Mouse (Mus musculus): ENCODE results near the gene Ece1.

Ece1 gene

DNA sequence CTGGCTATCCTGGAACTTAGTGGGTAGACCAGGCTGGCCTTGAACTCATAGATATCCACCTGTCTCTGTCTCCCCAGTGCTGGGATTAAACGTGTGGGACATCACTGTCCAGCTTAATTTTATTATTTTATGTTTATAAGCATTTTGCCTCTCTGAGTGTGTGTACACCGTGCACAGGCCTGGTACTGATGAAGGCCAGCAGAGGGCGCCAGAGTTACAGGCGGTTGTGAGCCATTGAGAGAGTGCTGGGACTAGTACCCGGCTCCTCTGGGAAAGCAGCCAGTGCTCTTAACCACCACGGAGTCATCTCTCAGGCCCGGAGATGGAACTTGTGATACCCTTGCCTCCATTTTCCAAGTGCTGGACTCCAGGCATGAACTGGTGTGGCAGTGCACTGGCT is 4.9 kb upstream of the Ece1 start:
- DNase-seq: peak; percentile 63 to 64

- no peak for DNase-seq
These were observed 3.7 kb upstream of the Ece1 start for GRCm38 (mm10) chr4:137858371-137858770.

- DNase-seq: no peak
These were observed 501 bp upstream of the Ece1 start for GRCm38 (mm10) chr4:137861461-137862011.

DNA sequence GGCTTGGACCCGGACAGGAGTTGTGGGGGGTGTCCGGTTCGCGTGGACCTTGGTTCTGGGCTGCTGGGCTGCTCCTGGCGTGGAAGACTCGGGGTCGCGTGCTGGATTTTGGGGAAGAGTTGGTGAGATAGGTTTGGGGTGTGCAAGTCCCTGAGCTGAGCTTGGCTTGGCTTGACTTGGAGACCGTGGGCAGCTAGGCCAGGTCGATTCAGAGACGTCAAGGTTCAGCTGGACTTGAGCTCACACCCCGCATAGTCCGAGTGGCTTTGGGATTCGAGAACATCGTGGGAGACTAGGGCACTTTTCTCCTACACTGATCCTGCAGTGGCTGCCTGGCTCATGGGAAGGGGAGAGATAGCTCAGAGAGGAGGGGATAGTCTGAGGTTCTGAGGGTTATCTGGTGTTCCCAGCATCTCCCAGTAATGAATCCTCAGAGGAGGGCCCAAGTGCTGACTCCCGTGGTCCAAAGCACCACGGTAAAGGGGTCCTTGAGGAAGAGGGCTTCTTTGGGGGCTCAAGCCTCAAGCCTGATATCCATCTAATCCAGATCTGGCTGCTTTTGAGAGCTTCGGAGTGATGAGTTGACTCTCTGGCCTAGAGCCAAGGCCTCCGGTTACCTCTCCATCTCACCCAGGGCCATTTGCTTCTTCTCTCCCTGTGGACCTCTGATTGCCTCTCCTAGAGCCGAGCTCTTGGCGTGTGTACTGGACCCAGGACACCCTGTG is 641 bp downstream of the Ece1 start:
- DNase-seq: peak; percentile 47 to 65

DNA sequence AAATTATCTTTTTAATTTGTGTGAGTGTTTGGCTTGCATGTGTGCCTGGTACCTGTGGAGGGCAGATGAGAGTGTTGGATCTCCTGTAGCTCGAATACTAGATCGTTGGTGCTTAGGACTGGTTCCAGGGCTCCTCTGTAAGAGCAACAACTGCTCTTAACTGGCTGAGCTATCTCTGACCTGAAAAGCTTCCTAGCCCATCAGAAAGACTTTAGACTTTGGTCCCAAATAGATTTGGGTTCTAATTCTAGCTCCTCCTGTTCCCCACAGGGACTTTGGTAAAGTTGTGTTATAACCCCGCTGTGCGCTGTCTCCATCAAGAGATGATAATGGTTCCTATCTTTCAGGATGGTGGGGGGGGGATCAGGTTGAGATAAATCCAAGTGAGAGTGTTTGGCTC is 2.0 kb downstream of the Ece1 start:
- no peak for DNase-seq

- DNase-seq: no peak
These were observed 2.7 kb downstream of the Ece1 start for GRCm38 (mm10) chr4:137864769-137865168.

DNA sequence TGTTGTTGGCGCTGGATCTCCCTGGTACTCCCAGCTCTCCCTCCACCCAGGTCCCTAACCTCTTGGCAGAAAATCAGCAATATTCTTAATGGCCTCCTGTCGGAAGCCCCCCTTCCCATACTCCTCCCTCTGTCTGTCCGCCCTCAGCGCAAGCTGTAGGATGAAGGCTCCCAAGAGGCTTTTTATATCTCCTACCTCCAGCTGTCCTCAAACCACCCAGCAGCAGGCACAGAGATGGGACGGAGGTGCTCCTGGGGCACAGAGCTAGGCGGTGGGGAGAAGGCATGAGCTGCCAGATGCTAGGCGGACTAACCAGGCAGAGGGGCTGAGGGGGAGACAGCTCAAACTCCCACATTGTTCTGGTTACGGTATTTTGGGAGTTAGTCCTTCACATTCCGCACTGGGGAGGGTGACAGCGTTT is 3.2 kb downstream of the Ece1 start:
- DNase-seq: no peak

- peak; percentile 75 to 76 for DNase-seq
These were observed 4.3 kb downstream of the Ece1 start for GRCm38 (mm10) chr4:137866206-137866863.

DNA sequence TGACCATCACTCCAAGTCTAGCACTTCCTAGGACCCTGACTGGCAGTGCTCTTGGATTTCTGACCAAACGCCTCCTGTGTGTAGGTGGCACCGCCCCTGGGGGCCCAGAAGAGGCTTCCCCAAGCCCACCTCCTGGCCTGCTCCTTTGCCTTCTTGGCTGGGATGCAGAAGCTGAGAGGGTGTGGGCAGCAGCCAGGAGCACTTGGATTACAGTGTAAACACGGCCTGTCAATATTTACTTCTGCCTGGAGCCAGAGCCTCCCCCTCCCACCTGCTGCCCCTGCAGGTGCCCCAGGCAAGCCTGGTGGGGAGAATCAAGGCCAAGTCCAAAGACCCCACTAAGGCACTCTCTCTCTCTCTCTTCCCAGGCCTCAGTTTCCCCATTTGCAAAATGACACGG is 5.2 kb downstream of the Ece1 start:
- peak in 1 of 2 experiments; percentile 47 for DNase-seq

DNA sequence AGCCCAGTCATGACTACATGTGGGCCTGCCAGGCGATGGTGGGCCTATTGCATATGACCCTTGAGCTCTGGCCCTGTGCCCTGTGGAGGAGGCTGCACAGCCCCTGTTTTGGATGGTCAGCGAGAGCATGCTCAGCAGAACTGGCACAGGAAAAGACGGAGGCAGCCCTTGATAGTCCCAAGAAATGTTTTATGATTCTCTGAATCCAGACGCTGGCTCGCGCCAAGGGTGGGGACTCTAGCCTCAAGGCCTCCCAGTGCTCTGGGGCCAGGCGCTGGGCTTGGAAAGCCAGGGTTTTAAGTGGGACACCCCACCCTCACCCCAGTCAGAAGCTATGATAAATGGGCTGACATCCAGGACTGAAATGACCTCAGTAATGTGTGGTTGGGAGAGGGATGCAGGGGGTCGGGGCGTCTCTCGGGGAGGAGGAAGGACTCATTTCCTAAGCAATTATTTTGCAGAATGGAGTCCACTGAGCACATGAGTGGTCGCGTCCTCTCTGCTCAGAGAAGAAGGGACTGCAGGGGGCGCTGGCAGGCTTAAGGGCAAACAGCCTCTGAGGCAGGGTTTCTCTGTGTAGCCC is 5.7 kb downstream of the Ece1 start:
- peak; percentile 54 to 55 for DNase-seq

DNA sequence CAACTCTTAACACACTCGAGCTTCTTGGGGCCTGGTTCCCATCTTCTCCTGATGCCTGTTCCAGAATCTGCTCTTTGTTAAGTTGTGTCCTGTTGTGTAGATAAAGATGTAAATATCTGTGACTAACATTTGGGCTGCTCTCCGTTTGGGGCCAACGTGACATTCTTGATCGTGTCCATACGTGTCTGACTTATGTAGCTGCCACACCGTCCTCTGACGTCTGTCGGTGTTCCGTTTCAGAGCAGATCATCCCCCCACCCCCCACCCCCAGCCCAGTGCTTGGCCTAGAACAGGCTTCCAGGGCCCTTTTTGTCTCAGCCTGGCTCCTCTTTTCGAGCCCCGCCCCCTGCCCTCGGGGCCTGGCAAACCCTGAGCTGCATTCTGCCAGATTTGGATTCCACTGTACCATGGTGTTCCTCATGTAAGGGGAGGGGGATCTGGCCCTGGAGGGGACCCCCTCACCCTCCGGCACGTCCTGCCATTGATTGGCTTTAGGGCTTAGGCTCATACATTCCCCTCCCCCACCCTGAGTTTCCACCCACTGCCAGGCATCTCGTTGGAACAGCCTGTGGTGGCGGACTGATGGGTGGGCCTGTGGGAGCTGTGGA is 7.7 kb downstream of the Ece1 start:
- DNase-seq: peak; percentile 75 to 78

GRCm38 (mm10) chr4:137870979-137871378 is 8.9 kb downstream of the Ece1 start:
- no peak for DNase-seq

DNA sequence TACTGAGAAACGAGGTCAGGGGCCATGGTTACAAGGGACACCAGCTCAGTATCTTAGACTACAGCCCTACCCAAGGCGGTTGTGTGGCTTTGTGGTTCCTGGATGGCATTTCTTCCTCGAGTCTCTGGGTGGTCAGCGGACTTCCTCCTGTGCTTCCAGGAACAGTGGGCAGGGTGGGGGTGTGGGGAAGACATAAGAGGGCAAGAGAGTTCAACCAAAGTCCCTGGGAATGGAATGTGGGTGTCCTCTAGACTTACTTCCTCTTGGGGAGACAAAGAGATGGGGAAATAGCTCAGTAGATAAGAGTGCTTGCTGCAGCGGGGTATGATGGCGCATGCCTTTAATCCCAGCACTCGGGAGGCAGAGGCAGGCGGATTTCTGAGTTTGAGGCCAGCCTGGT is 9.4 kb downstream of the Ece1 start:
- DNase-seq: no peak

- DNase-seq: no peak
These were observed 12.3 kb downstream of the Ece1 start for GRCm38 (mm10) chr4:137874337-137874736.

DNA sequence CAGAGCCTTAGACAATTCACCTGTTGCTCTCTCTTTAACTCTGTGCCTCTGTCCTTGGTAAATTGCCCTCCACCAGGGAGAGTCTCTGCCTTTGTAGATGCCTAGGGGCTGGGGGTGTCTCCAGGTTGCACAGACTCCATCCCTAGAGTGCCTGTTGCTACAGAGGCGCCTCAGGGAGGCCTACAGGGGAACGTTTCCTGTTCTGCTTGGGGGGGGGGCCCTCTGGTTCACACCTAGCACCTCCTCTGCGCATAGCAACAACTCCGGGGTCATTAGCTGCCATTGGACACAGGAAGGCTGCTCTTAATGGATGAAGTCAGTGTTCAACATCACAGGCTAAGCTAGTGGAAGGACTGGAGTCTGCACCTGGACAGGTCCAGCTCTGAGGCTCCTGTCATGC is 12.8 kb downstream of the Ece1 start:
- no peak for DNase-seq

DNA sequence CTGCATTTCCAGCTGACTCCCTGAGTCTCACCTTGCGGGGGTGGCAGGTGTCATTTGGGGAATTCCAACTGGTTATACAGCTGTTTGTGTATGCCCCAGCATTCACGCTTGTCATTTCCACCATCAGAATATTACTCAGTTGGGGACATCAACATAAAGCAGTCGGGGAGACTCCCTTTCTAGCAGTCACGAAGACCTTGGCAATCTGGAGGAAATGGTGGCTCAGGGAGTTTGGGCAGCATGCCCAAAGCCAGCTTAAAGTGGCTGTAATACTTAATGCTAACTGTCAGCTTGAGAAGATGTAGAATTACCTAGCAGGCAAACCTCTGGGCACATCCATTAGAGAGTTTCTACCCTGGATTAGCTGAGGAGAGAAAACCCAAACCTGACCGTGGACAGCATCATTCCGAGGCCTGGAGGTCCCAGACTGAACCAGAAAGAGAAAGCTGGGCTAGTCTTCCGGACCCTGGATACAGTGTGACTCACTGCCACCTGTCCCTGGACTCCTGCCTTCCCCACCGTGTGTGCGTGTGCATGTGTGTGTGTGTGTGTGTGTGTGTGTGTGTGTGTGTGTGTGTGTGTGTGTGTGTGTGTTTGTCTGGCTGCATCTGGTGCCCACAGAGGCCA is 13.5 kb downstream of the Ece1 start:
- peak in 1 of 2 experiments; percentile 51 for DNase-seq

GRCm38 (mm10) chr4:137876834-137877233 is 14.8 kb downstream of the Ece1 start:
- DNase-seq: no peak

DNA sequence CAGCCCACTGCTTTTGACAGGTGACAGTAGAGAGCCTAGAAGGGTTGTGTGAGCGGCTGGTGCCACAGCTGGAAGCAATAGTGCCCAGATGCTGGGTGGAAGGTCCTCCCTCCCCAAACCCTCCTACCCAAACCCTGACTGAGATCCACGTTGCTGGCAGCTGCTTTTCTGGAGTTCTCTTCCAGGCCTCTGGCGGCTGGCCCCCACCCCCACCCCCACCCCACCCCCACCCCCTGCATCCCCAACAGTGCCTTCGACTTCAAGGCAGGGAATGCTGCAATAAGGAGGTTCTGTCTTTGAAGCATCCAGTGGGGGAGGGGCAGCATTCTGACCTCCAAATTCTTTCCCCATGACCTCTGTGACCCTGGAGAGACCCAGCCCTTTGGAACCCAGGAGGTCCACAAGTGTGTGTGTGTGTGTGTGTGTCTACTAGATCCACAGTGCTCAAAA is 15.4 kb downstream of the Ece1 start:
- no peak for DNase-seq

- no peak for DNase-seq
These were observed 17.5 kb downstream of the Ece1 start for GRCm38 (mm10) chr4:137879383-137880156.

- no peak for DNase-seq
These were observed 19.4 kb downstream of the Ece1 start for GRCm38 (mm10) chr4:137881445-137881844.

- no peak for DNase-seq
These were observed 20.6 kb downstream of the Ece1 start for GRCm38 (mm10) chr4:137882663-137883062.

Data from cerebellum, postnatal 10 days (tissue).